Mouse (Mus musculus): ENCODE results near the gene Ctdspl.

The Ctdspl gene

DNA sequence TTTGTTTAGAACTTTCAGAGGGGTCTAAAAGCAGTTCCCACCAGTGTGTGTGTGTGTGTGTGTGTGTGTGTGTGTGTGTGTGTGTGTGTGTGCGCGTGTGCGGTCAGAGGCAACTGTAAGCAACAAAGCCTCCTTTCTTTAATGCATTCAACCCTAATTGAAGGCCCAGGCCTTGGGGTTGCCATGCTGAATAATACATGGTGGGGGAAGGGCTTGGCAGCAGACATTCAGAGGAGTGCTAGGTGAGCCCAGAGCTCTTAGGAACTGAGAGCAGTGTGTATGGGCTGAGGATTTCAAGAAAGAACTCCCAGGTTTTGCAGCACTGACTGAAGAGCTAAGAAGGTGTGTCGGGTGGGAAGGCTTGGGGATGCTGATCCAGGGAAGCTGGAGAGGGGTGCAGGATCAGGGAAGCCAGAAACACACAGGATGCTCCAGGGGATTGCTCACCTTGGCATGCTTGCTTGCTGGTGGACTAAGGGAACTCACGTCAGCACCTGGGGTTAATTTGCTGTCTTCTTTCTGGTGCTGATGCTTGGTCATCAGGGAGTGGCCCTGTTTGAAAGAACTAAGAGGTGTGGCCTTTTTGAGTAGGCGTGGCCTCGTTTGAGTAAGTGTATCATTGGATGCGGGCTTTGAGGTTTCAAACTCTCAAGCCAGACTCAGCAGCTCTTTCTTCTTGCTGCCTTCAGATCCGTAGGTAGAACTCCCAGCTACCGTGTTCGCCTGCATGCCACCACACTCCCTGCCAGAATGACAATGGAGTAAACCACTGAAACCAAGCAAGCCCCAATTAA, 62.7 kb downstream of the Ctdspl start:
- no peak for DNase-seq (ENCODE audit: low read depth)

DNA sequence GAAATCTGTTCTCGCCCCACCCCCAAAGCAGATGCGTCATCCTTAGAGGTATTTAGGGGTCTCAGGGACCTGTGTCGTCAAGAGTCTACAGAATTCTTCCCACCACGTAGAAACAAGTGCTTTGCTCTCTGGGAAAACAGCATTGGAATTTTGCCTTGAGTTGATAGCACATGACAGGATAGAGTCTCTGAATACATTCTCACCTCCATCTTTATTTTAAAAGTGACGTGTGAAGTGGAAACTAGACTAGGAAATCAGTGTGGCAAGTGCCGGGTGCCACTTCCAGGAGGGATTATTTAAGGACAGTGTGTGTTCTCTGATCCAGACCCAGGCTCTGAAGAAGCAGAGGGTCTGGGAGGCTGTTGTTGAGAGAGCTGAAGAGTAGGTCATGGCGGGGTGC, 64.2 kb downstream of the Ctdspl start:
- DNase-seq (ENCODE audit: low read depth) = no peak

GRCm38 (mm10) chr9:118991750-118992585, 65.7 kb downstream of the Ctdspl start:
- peak; percentile 26 for DNase-seq (ENCODE audit: low read depth)

GRCm38 (mm10) chr9:118992586-118992955, 66.3 kb downstream of the Ctdspl start:
- no peak for DNase-seq (ENCODE audit: low read depth)

DNA sequence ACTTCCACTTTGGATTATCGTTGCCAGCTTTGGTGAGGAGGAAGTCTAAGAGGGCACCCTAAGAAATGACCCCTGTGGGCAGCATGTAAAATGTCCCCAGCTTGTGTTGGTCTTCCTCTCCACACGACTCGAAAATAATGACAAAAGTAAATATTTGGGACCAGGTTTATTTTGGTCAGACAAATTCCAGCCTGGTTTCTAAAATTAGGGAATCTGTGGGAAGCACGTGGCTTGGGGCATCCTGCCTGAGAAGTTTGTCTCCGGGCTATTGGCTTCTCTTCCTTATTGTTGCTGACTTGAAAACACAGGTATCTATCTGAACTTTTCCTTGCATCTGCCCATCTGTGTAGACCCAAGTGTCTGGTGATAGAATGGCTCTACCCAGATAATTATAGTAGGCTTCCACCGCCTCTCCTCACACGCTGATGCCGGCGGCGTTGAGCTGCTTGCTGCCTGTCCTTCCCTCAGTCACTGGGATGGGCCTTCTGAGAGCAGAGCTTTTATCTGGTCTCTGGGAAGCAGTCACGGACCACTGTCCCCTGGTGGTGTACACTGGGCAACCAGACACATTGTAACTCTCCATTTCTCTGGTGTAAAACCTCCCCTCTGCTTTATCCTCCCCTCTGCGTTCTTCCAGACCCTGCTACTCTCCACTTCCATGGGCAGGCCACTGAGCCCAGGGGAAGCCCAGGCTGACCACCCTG, 68.4 kb downstream of the Ctdspl start:
- no peak for DNase-seq (ENCODE audit: low read depth)

DNA sequence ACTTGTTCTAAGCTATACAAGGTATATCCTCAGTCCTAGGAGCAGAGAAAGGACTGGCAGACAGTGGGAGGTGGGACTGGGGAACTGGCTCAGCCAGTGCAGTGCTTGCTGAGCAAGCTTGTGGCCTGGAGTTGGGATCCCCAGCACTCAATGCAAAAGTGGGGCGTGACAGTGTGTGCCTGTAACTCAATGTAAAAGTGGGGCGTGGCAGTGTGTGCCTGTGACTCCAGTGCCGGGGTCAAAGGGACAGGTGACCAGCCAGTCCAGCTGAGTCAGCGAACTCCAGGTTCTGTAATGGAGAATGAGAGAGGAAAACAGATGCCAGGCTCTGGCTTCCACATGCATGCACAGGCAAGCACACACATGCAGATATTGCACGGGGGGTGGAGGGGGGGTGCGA, 69.3 kb downstream of the Ctdspl start:
- peak; percentile 12 for DNase-seq (ENCODE audit: low read depth)

DNA sequence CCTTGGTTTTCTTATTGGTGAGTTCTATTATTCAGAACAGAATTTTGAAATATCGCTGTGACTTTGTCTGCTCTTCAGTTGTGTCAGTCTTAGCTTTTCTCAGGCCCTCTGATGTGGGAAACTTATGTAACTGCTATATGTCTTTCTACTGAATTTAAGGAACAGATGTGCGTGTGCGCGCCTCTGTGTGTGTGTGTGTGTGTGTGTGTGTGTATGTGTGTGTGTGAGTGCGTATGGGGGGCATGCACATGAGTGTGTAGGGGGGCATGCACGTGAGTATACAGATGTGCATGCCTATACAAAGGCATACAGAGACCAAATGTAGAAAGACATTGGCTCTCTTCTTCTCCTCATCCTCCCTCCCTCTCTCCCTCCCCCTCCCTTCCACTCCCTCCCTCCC, 71.0 kb downstream of the Ctdspl start:
- DNase-seq (ENCODE audit: low read depth) = no peak

GRCm38 (mm10) chr9:119000196-119000595, 73.9 kb downstream of the Ctdspl start:
- peak; percentile 43 for DNase-seq (ENCODE audit: low read depth)

- no peak for DNase-seq (ENCODE audit: low read depth)
Observed at GRCm38 (mm10) chr9:119002267-119002666, 76.0 kb downstream of the Ctdspl start.

GRCm38 (mm10) chr9:119003990-119004702, 77.9 kb downstream of the Ctdspl start:
- peak; percentile 16 for DNase-seq (ENCODE audit: low read depth)

DNA sequence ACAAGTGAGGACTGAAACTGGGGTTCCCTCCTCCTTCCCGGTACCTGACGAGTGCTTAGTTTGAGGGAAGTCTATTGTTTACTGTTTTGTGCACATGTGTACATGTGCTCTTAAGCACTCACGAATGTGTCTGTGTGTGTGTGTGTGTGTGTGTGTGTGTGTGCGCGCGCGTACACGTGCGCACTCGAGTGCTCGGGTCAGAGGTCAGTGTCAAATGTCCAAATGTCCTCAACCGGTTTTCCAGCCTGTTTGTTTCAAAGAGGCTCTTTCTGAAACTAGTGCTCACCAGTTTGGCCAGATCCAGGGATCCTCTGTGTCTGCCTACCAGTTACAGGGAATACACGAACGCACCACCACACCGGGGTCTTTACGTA, 78.4 kb downstream of the Ctdspl start:
- no peak for DNase-seq (ENCODE audit: low read depth)

- no peak for DNase-seq (ENCODE audit: low read depth)
Observed at GRCm38 (mm10) chr9:119005303-119006029, 79.2 kb downstream of the Ctdspl start.

DNA sequence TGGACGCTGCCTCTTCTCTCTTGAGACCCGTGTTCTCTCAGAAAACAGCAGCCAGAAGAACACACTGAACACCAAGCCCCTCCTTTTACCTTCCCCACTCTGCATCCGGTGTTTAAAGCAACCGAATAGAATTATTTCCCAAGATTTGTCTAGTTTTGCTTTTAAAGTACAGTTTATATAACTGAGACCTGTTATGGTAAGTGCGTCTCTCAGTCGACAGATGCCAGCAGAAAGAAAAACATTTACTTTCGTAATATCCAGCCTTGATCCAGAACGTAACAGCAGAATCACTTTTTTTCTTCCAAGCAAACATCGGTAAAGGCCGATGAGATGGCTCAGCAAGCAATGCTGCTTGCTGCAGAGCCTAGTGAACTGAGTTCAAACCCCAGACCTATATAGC, 81.0 kb downstream of the Ctdspl start:
- DNase-seq (ENCODE audit: low read depth) = no peak

DNA sequence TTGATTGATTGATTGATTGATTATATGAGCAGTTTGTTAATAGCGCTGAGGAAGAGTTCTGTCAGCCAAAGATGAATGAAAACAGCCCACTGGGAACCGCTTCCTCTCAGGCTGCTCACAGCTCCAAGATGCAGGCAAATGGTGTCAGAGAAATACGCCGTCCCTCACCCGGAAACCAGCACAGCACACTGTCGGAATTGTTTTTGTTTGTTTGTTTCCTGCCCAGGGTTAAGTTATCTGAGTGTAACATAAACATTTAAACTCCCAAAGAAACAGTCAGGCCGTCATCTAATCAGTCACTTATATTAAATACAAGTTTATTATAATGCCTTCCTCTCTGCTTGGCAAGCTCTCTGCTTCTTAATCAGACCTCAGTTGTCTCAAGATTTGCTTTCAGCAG, 82.6 kb downstream of the Ctdspl start:
- DNase-seq (ENCODE audit: low read depth) = no peak

DNA sequence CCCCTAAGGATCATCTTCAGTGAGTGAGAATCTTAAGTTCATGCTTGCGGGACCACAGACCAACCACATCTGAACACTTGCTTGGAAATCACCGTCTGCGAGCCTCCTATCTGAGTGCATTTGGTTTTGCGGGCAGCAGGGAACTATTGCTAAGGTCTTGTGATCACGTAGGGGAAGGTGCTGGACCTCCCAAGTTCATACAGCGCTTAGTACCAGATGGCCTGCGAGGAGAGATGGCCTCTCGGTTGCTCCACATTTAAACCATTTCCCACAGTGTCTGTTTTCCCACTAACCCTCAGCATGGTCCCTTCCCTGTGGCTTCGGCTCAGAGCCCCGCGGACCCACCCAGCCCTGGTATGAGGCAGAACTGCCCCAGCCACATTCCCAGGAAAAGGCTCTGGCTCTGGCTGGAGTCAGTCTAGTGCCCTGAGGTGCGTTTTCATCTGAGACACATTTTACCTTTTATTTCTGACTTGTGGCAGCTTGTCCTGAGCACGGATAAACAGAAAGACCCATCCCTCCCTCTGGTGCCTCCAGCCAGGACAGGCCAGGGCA, 84.0 kb downstream of the Ctdspl start:
- DNase-seq (ENCODE audit: low read depth) = no peak

GRCm38 (mm10) chr9:119016785-119017507, 90.7 kb downstream of the Ctdspl start:
- no peak for DNase-seq (ENCODE audit: low read depth)

DNA sequence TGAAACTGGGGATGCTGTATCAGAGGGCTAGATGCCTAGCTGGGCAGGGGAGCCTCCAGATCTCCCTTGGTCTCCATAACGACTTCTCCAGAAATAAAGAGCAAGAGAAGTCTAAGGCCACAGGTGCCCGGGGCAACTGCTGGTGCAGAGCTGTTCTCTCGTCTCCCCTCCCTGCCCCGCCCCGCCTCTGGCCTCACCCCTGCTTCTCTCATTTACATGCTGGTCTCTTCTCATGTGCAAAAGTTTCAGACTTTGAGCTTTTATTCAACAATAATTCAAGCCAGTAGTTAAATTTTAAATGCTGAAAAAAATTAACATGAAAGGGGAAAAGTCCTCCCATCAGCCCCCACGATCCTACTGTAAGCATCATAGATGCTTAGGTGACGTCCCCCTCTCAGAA, 95.5 kb downstream of the Ctdspl start:
- no peak for DNase-seq (ENCODE audit: low read depth)

DNA sequence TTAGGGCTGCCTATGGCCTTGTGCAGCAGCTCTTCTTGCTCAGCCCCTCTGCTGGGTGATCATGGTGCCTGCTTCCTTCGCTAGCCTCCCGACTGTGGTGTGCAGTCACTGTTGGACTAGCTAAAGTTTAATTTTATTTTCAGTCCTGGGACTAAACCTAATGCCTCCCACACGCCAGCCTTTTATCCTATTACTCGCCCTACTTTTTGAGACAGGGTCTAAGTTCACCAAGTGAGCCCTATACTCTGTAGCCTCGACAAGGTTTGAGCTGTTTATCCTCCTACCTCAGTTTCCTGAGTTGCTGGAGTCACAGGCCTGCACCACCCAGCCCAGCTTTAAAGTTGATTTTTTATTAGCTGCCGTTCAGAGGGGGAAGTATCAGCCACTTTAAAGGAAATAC, 99.0 kb downstream of the Ctdspl start:
- DNase-seq (ENCODE audit: low read depth) = no peak

DNA sequence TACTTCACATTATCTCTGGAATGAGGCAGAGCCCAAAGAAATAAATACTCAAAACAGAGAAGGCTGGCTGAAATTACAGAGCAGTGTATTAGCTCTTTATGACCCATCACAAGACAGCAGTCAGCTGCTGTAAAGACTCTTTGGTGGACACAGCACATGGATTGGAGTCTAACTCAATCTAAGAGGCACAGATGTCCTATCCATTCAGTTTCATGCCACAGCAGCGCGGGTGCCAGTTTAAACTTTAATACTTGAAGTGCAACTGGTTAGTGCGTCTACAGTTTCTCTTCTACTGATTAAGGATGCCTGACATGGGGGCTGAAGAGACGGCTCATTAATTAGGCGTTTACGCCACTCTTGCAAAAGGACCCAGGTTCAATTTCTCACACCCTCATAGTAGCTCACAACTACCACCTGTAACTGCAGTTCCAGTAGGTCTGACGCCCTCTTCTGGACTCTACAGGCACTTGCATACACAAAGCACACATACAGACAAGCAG, 99.6 kb downstream of the Ctdspl start:
- no peak for DNase-seq (ENCODE audit: low read depth)

- DNase-seq (ENCODE audit: low read depth) = no peak
Observed at GRCm38 (mm10) chr9:119027337-119027736, 101.1 kb downstream of the Ctdspl start.

All from 416B (cell line).